27 mouse cellular contexts compared by ENCODE assay signal in genomic region chr5:96183211-96183610, GRCm38 (mm10).
"Had no signal": no experiment of that assay in that cellular context is flagged by ENCODE, and none has a peak within 500 bp of the region (broad histone marks: within the 10 kb centered on the region; RNA-seq: fewer than 3 reads in every experiment).

No protein-coding gene starts in this region.

- DNase-seq: forebrain, postnatal 0 days; gastrocnemius, adult 2 months; gastrocnemius, postnatal 10 days; gastrocnemius, postnatal 25 days; heart, adult 2 months; heart, postnatal 14 days; heart, postnatal 4 days; kidney, adult 18-20 months; kidney, adult 8-10 months; kidney, postnatal 10 days; kidney, postnatal 25 days; kidney, postnatal 4 days; liver had no signal

- H3K9me3 ChIP-seq: heart, embryonic 13.5 days; heart, embryonic 15.5 days; hindbrain, embryonic 10.5 days; intestine, embryonic 15.5 days; limb, embryonic 10.5 days; limb, embryonic 12.5 days had no signal

- ATAC-seq: forebrain, postnatal 0 days; hindbrain, embryonic 16.5 days; inflammation-experienced regulatory T-cells, adult 6 months; intestine, embryonic 15.5 days; intestine, postnatal 0 days had no signal

- H3K4me2 ChIP-seq: heart, embryonic 11.5 days; heart, embryonic 13.5 days; heart, embryonic 15.5 days; hindbrain, embryonic 14.5 days; intestine, embryonic 15.5 days; limb, embryonic 12.5 days; liver, embryonic 11.5 days had no signal

- H3K4me1 ChIP-seq: heart, embryonic 15.5 days; hindbrain, embryonic 10.5 days; intestine, embryonic 15.5 days; limb, embryonic 10.5 days; limb, embryonic 12.5 days had no signal

- H3K4me3 ChIP-seq: gastrocnemius, adult 2 months; heart, adult 2 months; heart, embryonic 13.5 days; heart, embryonic 15.5 days; hindbrain, embryonic 10.5 days; intestine, embryonic 15.5 days; layer of hippocampus, adult 2 months; left cerebral cortex, adult 2 months; limb, embryonic 10.5 days; limb, embryonic 12.5 days had no signal

- H3K27me3 ChIP-seq: heart, embryonic 13.5 days; heart, embryonic 15.5 days; intestine, embryonic 15.5 days; limb, embryonic 12.5 days had no signal

- H3K36me3 ChIP-seq: heart, embryonic 13.5 days; heart, embryonic 15.5 days; hindbrain, embryonic 10.5 days; intestine, embryonic 15.5 days; limb, embryonic 10.5 days; limb, embryonic 12.5 days had no signal

- H3K27ac ChIP-seq: gastrocnemius, adult 2 months; heart, adult 2 months; heart, embryonic 13.5 days; heart, embryonic 15.5 days; hindbrain, embryonic 10.5 days; hindbrain, embryonic 14.5 days; intestine, embryonic 15.5 days; layer of hippocampus, adult 2 months; left cerebral cortex, adult 2 months; limb, embryonic 10.5 days; limb, embryonic 12.5 days had no signal

- H3K9ac ChIP-seq: forebrain, postnatal 0 days; heart, embryonic 13.5 days; heart, embryonic 15.5 days; hindbrain, embryonic 14.5 days; intestine, embryonic 15.5 days; limb, embryonic 12.5 days had no signal
